Mouse (Mus musculus) E14TG2a.4 (cell line): ENCODE measurements around the gene Rad9b.

Experiments used
- H3K27me3 ChIP-seq: 2 replicates; pipeline ENCODE4 v1.6.1; 2014; ENCODE audit warnings: low read length, control low read depth; ENCODE audit not compliant: insufficient read depth
- H3K36me3 ChIP-seq: 2 replicates; pipeline ENCODE4 v1.6.1; 2014; ENCODE audit warnings: low read length, control low read depth; ENCODE audit not compliant: insufficient read depth
- H3K4me1 ChIP-seq: replicated peaks from 2 replicates; pipeline ENCODE4 v1.6.1; 2014; ENCODE audit warnings: low read depth, low read length, control low read depth
- H3K4me3 ChIP-seq: replicated peaks from 2 replicates; pipeline ENCODE4 v1.5.1; 2014; ENCODE audit warnings: mild to moderate bottlenecking, low read length
- H3K9me3 ChIP-seq: 2 replicates; pipeline ENCODE4 v1.6.1; 2014; ENCODE audit warnings: low read length, control low read depth
- CTCF ChIP-seq: conservative IDR thresholded peaks from 2 replicates; pipeline ENCODE4 v1.5.1; 2014; ENCODE audit warnings: low read length
- NANOG ChIP-seq: IDR thresholded peaks from 2 replicates; pipeline ENCODE4 v1.6.1; 2014; ENCODE audit warnings: borderline replicate concordance, low read length, mixed read lengths
- POU5F1 ChIP-seq: IDR thresholded peaks from 2 replicates; pipeline ENCODE4 v1.6.1; 2014; ENCODE audit warnings: low read length, borderline replicate concordance

The Rad9b gene

DNA sequence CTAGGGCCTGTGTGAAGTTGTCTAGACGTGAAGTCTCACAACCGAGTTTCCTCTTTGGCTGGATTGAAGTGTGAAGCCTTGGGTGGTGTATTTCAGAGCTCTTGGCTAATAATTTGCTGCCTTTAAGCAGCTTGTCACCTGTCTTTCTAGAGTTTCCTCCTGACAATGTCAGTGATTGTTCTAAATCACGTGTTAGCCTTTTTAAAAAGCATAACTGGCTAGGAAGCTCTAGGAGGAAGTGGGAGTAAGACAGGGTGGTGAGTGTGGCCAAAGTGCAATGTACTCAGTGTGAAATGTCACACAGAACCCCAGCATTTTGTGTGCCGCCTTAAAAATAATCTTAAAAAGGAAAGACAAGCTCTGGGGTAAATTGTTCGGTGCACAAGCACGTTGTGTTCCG lies 10.3 kb downstream of the Rad9b start:
- Histone ChIP-seq H3K9me3 (no peaks in the 10 kb centered on the region), H3K4me3 (no peak overlapping the region), H3K4me1 (peaks cover 20% of the 10 kb centered on the region), H3K27me3 (no peaks in the 10 kb centered on the region), H3K36me3 (peaks cover 46% of the 10 kb centered on the region)
- TF ChIP-seq POU5F1 (no peak), NANOG (no peak), CTCF (no peak)

DNA sequence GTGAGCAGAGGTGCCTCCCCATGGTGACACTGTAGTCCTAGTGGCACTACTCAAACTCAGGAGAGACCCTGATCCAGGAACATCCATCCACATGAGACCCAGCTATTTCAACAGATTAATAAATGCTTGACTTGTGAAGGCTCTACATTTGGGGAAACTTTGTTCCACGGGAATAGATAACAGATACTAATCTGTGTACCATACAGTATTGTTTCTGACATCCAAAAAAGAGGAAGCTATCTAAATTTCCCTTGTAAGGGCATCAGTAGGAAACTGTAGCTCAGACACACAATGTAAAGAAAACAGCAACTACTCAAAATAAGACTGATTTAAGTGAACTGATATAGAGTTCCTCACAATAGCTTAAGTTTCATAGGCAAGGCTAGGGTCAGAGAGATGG lies 11.2 kb downstream of the Rad9b start:
- peaks cover 53% of the 10 kb centered on the region for H3K36me3 ChIP-seq
- H3K4me1 ChIP-seq, result peaks cover 20% of the 10 kb centered on the region
- TF ChIP-seq CTCF (no peak), POU5F1 (no peak), NANOG (no peak)
- H3K4me3 ChIP-seq, result no peak overlapping the region
- H3K9me3 ChIP-seq, result no peaks in the 10 kb centered on the region
- no peaks in the 10 kb centered on the region for H3K27me3 ChIP-seq

DNA sequence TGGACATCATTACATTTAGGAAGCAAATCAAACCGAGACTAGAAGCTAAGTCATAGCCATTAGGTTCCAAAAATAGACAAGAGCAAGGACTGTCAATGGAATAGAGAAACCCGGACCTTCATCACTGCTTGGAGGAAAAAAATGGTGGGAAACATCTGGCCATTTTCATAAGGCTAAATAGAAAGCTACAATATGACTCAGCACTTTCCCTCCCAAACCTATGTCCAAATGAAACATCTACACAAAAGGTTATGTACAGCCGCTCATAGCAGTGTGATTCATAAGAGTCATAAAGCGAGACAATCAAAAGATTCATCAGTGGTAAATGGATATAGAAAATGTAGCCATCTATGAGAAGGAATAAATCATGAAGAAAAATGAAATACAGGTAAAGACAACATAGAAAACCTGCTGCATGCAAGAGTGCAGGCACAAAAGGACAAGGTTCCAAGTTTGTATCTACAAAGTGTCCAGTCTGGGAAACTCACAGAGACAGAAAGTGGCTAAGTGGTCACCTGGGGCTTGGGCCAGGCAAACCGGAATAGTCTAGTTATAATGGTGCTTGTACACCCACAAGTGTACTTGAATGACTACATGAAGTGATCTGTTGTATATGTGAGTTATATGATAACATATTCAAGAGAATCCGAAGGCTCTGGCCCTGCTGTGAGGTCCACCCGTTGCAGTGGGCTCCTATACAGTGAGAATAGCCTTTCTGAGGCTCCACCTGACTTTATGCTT lies 17.3 kb downstream of the Rad9b start:
- no peak for TF ChIP-seq POU5F1
- no peak for TF ChIP-seq NANOG
- TF ChIP-seq CTCF, result no peak

DNA sequence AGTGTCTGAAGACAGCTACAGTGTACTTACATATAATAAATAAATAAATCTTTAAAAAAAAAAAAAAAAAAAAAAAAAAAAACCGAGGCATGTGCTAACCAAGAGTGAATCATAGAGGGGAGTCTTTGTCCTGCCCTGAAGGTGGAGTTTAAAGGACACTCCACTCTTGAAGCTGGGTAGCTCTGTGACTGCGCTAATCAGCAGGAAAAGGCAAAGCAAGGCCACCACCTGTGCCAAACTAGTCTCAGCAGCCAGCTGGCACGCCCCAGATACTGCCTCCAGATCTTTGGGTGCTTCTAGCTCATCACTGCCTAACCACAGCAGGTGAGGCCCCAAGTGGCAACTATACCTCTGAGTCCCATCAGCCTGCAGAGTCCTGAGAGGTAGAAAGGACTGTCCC lies 19.4 kb downstream of the Rad9b start:
- Histone ChIP-seq H3K4me3 (no peak overlapping the region), H3K9me3 (no peaks in the 10 kb centered on the region), H3K36me3 (peaks cover 43% of the 10 kb centered on the region), H3K27me3 (no peaks in the 10 kb centered on the region), H3K4me1 (peaks cover 20% of the 10 kb centered on the region)
- no peak for TF ChIP-seq CTCF
- TF ChIP-seq NANOG, result no peak

More for the DNA sequence above, 17.3 kb downstream of the Rad9b start:
- H3K9me3 ChIP-seq, result no peaks in the 10 kb centered on the region
- no peak overlapping the region for H3K4me3 ChIP-seq
- peaks cover 11% of the 10 kb centered on the region for H3K4me1 ChIP-seq
- no peaks in the 10 kb centered on the region for H3K27me3 ChIP-seq
- peaks cover 61% of the 10 kb centered on the region for H3K36me3 ChIP-seq

DNA sequence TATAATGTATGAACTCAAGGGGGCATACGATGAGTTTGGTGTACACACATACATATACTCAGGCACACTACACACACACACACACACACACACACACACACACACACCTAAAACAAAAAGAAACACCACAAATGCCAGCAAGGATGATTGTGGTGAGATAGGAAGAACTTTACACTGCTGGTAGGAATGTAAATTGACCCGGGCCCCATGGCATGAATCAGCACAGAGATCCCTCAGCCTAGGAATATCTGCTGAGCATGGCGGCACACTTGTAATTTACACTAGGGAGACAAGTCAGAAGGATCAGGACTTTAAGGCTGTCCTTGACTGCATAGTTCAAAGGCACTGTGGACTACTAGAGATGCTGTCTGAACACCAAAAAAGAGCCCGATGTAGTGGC lies 23.8 kb downstream of the Rad9b start:
- Histone ChIP-seq H3K27me3 (no peaks in the 10 kb centered on the region), H3K4me1 (peaks cover 33% of the 10 kb centered on the region), H3K4me3 (no peak overlapping the region), H3K36me3 (peaks cover 43% of the 10 kb centered on the region), H3K9me3 (no peaks in the 10 kb centered on the region)
- no peak for TF ChIP-seq POU5F1
- no peak for TF ChIP-seq NANOG
- TF ChIP-seq CTCF, result no peak

DNA sequence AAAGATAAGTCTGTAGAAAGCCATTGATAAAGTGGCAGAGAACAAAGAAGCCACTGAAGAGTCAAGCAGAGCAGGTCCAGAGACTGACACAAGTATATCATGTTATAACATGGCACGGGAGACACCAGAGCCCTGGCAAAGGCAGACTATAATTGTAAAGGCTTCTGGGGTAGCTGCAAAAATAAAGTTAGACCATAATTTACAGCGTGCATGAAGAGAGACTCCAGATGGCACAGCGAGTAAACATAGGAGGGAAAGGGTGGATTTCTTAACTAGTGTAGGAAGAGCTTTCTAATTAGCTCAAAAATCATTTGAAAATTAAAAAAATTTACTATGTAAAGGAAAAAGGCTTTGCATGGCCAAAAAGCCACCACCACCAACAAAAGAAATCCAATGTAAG lies 26.8 kb downstream of the Rad9b start:
- no peak for TF ChIP-seq POU5F1
- no peak for TF ChIP-seq CTCF
- no peak for TF ChIP-seq NANOG

DNA sequence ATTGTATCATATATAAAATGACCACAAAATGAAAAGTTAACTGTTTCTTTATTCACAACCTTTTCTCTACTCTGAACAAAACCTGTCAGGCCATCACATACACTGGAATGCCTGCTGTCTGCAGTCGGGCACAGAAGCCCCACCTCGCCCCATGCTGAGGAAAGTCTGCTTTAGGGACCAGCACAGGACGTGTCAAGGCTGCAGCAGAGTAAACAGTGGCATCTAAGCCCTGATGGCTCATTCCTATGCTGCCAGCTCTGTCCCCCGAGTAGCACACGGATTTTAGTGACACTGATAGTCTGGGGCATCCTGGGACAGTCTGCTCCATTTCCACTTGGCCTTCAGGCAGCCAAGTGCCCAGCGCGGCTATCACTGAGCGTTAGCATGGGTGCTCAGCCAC lies 28.6 kb downstream of the Rad9b start:
- no peak overlapping the region for H3K4me3 ChIP-seq
- peaks cover 71% of the 10 kb centered on the region for H3K36me3 ChIP-seq
- H3K27me3 ChIP-seq, result no peaks in the 10 kb centered on the region
- no peak for TF ChIP-seq CTCF
- TF ChIP-seq POU5F1, result no peak
- no peak for TF ChIP-seq NANOG
- peaks cover 44% of the 10 kb centered on the region for H3K4me1 ChIP-seq
- no peaks in the 10 kb centered on the region for H3K9me3 ChIP-seq

More for the DNA sequence above, 26.8 kb downstream of the Rad9b start:
- no peaks in the 10 kb centered on the region for H3K9me3 ChIP-seq
- H3K36me3 ChIP-seq, result peaks cover 52% of the 10 kb centered on the region
- H3K27me3 ChIP-seq, result no peaks in the 10 kb centered on the region
- H3K4me3 ChIP-seq, result no peak overlapping the region
- H3K4me1 ChIP-seq, result peaks cover 44% of the 10 kb centered on the region

DNA sequence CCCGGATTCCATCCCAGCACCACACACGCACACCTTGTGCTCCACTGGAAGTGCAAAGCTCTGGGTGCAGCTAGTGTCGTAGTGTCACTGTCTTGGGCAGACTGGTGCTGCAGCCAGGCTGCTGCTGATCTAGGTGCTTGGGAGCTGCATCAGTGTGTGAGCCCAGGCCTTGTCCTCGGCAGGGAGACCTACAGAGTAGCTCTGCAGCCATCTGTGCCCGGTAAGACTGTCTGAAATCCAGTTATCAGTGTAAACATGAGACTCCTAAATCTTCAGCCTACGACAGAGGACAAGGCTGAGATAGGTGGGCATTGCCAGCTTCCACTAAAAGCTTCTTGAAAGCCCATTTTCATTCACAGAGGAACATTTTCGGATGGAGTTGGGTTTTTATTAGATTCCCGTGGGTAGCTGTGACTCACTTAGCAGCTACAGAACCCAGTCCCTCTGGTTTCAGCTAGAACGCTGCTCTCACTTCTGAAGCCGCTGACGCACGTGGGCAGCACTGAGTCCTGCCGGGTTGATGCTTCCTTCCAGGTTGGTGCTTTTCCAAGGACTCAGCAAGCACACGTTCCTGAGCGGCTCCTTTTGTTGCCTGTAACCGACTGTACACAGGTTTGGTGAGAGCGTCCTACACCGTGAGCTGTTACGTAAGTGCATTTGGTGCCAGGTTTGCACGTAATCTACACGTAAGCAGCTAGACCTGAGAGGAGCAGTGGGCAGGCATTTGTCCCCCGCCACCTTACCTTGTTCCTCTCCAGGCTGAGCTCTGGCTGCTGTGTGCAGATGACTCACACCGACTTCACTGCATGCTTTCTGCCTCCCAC lies 29.2 kb downstream of the Rad9b start:
- Histone ChIP-seq H3K27me3 (no peaks in the 10 kb centered on the region), H3K9me3 (no peaks in the 10 kb centered on the region), H3K36me3 (peaks cover 77% of the 10 kb centered on the region), H3K4me3 (no peak overlapping the region), H3K4me1 (peaks cover 49% of the 10 kb centered on the region)
- no peak for TF ChIP-seq NANOG
- no peak for TF ChIP-seq POU5F1
- no peak for TF ChIP-seq CTCF

DNA sequence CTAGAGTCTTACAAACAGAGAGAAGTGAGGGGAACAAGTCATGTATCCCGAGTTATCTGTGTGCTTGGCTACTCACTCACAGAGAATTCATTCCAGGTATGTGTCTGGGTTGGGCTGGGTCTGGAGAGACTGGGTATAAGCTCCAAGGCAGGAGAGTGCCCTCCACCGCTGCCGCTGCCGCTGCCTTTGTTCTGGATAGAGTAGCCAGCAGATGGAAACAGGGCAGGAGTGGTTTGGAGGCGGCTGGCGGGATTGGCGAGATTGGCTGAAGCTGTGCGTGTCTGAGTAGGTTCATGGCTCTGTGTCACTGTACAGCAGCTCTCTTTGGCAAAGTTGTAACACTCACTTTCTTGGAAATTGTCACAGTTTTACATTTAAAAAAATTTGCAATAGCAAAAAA lies 30.5 kb downstream of the Rad9b start:
- Histone ChIP-seq H3K9me3 (no peaks in the 10 kb centered on the region), H3K4me3 (no peak overlapping the region), H3K36me3 (peaks cover 81% of the 10 kb centered on the region), H3K27me3 (no peaks in the 10 kb centered on the region), H3K4me1 (peaks cover 60% of the 10 kb centered on the region)
- no peak for TF ChIP-seq POU5F1
- no peak for TF ChIP-seq NANOG
- no peak for TF ChIP-seq CTCF
